Mouse (Mus musculus) liver, adult (tissue): ENCODE measurements around the gene Col4a6.

Experiments
- GATA4 ChIP-seq: IDR thresholded peaks from 2 replicates; pipeline ENCODE4 v1.6.1; 2014; ENCODE audit warnings: mild to moderate bottlenecking, low read length; ENCODE audit not compliant: insufficient replicate concordance

Col4a6 gene

DNA sequence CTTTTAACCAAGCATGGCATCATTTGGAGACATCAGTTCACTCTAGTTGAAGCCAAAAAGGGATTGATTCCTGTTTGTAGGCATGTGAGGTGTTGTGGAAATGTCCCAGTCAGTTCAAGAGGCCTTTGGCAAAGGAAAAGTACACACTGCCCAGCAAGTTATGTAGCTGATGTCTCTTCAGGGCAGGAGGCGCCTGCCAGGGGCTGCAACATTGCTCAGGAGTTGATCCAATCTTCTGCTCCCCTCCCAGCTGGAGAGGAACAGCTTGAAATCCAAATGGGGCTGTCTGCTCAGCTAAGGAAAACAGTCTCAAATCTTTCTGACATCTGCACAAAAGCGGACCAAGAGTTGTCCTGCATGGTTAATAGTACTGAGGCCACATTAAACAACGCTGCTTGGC is 149.7 kb downstream of the Col4a6 start:
- TF ChIP-seq GATA4, result no peak

GRCm38 (mm10) chrX:141316217-141316616 is 157.7 kb downstream of the Col4a6 start:
- TF ChIP-seq GATA4, result no peak

GRCm38 (mm10) chrX:141315795-141316194 is 158.1 kb downstream of the Col4a6 start:
- no peak for TF ChIP-seq GATA4

DNA sequence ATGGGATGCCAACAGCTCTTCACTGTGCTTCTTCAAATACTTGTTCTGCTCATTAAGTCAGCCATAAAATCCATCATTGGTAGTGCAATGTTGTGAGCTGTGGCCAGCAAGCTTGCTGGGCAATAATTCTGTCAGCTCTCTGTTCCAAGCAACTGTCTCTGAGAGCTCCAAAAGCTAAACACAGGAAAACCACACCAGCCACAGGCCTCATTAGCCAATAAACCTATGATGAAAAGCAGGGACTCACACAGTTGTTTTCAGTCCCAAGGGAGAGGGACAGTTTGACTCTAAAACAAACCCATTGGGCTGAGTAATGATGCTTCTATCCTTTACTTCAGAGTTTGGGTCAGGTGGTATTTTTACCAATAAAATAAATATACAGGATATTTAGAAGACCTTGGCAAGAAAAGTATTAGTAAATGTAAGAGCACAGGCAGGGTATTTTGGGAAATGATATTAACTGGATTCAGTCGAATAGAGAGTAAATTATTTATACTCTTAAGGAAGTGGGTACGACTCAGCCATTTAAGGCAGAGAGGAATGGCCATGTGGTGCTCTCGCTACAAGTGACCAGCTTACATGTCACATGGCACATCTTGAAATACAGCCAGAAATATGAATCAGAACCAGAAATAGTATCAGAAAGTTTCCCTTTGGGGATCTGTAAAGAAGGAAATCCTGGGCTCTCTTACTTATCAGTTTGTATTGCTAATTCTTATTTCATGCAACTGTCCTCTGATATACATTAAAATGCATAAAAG is 181.0 kb downstream of the Col4a6 start:
- no peak for TF ChIP-seq GATA4

GRCm38 (mm10) chrX:141276397-141276796 is 197.5 kb downstream of the Col4a6 start:
- TF ChIP-seq GATA4, result no peak

DNA sequence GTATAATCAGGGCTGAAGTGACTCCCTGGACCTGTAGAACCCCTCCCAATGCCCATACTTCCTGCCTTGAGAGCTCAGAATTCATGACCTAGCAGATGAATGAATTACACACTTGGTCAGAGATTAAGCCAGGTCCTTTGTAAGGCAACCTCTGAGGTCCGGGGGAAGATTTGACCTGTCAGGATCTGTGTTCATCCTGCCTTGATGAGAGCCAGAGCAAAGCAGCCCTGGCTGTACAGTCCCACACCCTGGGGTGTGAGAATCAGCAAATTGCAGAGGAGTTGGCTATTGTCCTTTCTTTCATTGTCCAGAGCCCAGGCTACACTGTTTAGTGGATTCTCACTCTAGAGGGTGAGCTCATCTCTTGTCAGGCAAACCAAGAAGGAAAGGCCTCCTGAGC is 207.9 kb downstream of the Col4a6 start:
- TF ChIP-seq GATA4, result no peak

GRCm38 (mm10) chrX:141249636-141250035 is 224.2 kb downstream of the Col4a6 start:
- no peak for TF ChIP-seq GATA4

- no peak for TF ChIP-seq GATA4
Measured at GRCm38 (mm10) chrX:141236564-141237333, 237.1 kb downstream of the Col4a6 start.

GRCm38 (mm10) chrX:141228169-141228568 is 245.7 kb downstream of the Col4a6 start:
- TF ChIP-seq GATA4, result no peak

- no peak for TF ChIP-seq GATA4
Measured at GRCm38 (mm10) chrX:141212802-141213201, 261.1 kb downstream of the Col4a6 start.

DNA sequence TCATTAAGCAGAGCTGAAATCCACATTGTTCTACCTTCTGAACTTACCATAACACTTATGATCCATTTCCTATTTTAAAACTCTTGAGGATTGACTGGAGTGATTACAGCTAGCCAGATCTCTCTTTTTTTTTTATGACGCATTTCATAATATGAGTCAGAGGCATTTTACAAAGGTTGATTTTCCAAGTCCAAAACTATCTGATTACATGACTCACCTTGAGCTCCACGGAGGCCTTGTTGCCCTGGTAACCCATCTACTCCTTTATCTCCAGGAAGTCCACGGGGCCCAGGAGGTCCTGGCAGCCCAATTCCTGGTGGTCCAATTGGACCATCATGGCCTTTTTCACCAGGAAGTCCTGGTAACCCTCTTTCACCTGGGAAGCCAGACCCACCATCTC is 274.9 kb downstream of the Col4a6 start:
- TF ChIP-seq GATA4, result no peak

DNA sequence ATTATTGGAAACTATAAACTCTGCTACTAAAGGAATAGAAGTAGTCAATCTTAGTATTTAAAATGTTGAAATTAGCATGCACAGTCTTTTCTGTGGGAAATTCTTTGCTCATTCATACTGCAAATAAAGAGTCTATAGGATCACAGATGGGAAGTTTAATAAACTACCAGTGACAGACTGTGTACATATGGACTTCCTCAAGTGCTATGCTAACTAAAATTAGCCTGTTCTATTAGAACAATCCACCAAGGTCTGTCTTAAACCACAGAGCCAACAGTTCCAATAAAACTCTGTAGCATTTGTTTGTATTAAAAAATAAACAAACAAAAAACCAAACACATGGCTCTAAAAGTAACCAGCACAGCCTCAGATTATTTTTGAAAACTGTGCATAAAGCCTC is 278.8 kb downstream of the Col4a6 start:
- no peak for TF ChIP-seq GATA4

DNA sequence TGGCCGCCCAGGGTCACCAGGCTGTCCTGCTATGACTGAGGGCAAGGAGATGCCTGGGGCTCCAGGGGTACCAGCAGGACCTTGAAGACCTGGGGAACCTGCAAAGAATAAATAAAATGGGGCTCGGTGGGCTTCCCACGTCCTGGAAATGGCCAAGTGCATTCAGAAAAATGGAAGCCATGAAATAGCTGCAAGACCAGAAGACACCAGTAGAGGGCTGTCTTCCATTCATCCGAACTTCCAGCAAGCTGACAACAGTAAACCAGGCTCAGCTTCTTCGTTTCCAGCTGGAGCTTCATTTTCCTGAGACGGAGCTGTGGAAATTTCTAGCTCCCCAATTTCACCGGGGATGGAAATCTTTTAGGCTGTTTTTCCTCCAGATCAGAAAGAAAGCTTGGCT is 298.5 kb downstream of the Col4a6 start:
- no peak for TF ChIP-seq GATA4

DNA sequence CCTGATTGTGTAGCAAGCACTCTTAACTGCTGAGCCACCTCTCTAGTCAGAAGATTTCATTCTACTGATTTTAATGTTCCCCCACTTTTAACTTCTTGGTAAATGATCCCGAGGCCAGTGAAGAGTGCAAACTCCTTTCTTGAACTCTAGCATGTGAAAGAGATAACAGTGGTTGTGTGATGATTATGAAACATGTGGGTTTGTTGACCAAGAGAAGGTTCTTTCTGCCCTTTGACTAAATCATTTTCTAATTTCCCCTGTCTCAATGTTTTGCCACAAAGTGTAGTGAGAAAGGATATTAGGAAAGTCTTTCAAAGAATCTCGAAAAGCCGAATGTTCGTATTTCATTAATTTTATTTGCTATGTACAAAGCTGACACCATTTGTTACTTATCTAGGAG is 308.8 kb downstream of the Col4a6 start:
- no peak for TF ChIP-seq GATA4

DNA sequence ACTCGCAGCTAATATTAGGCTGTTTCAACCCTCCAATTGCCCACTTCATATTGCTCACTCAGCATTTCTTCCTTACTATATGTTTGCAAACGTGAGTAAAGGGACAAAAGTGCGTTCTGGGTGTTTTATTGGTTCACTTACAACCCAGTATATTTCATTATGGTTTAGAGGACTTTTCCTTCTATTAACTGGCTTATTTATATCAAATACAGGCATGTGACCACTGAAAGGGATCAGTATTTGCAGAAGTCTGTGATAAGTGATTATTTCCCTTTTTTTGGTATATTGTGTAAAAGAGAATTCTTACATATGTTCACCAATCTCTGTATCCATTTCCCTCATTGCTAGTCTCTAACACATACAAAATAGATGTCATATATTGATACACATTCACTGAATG is 313.5 kb downstream of the Col4a6 start:
- TF ChIP-seq GATA4, result no peak

GRCm38 (mm10) chrX:141158160-141158559 is 315.7 kb downstream of the Col4a6 start:
- TF ChIP-seq GATA4, result no peak
